Mouse (Mus musculus) liver, postnatal 0 days (tissue): ENCODE results near the gene Gm20388. TPM values are rescaled to one million over a fixed set of nuclear protein-coding genes. Genes with fewer than 3 reads are reported as not detected.

Experiments used
- ATAC-seq: fragments of 200-750 bp; cut with Nextera tagmentation; 2 replicates; pipeline ENCODE4 v1.8.0; 2017; ENCODE audit warnings: mild to moderate bottlenecking, moderate library complexity
- DNase-seq: peaks from one replicate; pipeline ENCODE4 v3.0.0-alpha.2; 2016
- H3K27ac ChIP-seq: fragments of 300-500 bp; sonication (generic); 2 replicates; pipeline ENCODE4 v1.5.1; 2014; ENCODE audit warnings: antibody characterized with exemption, moderate library complexity, mild to moderate bottlenecking, low read depth
- H3K27me3 ChIP-seq: fragments of 300-500 bp; sonication (generic); 2 replicates; pipeline ENCODE4 v1.6.1; 2014; ENCODE audit warnings: low read length, control low read depth, mixed read lengths; ENCODE audit not compliant: insufficient read depth
- H3K36me3 ChIP-seq: fragments of 300-500 bp; sonication (generic); replicated peaks from 2 replicates; pipeline ENCODE4 v1.6.1; 2014; ENCODE audit warnings: mild to moderate bottlenecking, control low read depth, low read length, moderate library complexity, mixed read lengths; ENCODE audit not compliant: insufficient read depth
- H3K4me1 ChIP-seq: fragments of 300-500 bp; sonication (generic); 2 replicates; pipeline ENCODE4 v1.6.1; 2014; ENCODE audit warnings: antibody characterized with exemption, mild to moderate bottlenecking, control low read depth; ENCODE audit not compliant: insufficient read depth
- H3K4me2 ChIP-seq: fragments of 300-500 bp; sonication (generic); 2 replicates; pipeline ENCODE4 v1.6.1; 2014; ENCODE audit warnings: low read depth, mild to moderate bottlenecking, low read length, moderate library complexity, mixed read lengths
- H3K4me3 ChIP-seq: fragments of 300-500 bp; sonication (generic); 2 replicates; pipeline ENCODE4 v1.5.1; 2014; ENCODE audit warnings: low read depth, low read length
- H3K9ac ChIP-seq: fragments of 300-500 bp; sonication (generic); replicated peaks from 2 replicates; pipeline ENCODE4 v1.6.1; 2014; ENCODE audit warnings: mild to moderate bottlenecking, moderate library complexity
- H3K9me3 ChIP-seq: fragments of 300-500 bp; sonication (generic); 2 replicates; pipeline ENCODE4 v1.6.1; 2016; ENCODE audit warnings: mild to moderate bottlenecking, control low read depth, low read length, mixed read lengths
- CTCF ChIP-seq: sonication (generic); IDR thresholded peaks from 2 replicates; pipeline ENCODE4 v1.5.1; 2016; ENCODE audit warnings: antibody characterized with exemption, low read depth
- EP300 ChIP-seq: IDR thresholded peaks from 2 replicates; pipeline ENCODE4 v1.6.1; 2016; ENCODE audit warnings: antibody characterized with exemption, low read depth, mild to moderate bottlenecking
- WGBS: fragments of 180-500 bp; shearing (Covaris S2); extraction: QIAGEN DNeasy Blood & Tissue Kit; methylation state at CpG from one replicate; pipeline ENCODE4 v1.1.7; 2014; ENCODE audit not compliant: insufficient replicate concordance; 5-methylcytosine and 5-hydroxymethylcytosine counted together
- polyA plus RNA-seq: library from polyadenylated mRNA; unstranded; fragments of >200 nt; fragmentation: Nextera tagmentation; extraction: Ambion mirVana; gene quantifications from 2 replicates; pipeline ENCODE4 v1.2.1, GENCODE M21; 2015

The Gm20388 gene
- polyA plus RNA-seq, 1 experiment from 2014 or later: not detected

DNA sequence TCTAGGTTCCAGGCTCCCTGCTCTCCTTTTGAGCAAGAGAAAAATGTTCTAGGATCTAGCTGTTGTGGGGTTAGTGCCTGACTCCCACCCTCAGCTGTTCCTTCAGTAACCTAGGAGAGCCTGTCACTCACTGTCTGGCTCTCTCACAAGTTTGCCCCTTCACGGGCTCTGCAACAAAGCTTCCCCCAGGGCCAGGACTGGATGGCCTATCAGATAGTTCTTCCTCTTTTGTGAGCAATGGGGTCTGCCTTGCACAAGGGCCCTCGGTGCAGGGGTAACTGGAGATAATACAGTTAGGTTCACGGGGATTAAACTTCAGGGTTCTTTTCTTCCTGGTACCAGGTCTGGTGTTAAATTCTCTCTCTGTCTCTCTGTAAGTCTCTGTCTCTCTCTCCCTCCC is 856.0 kb downstream of the Gm20388 start:
- WGBS: 16% methylated on average over 3 of the region's 3 CpGs
- no peak for ATAC-seq

DNA sequence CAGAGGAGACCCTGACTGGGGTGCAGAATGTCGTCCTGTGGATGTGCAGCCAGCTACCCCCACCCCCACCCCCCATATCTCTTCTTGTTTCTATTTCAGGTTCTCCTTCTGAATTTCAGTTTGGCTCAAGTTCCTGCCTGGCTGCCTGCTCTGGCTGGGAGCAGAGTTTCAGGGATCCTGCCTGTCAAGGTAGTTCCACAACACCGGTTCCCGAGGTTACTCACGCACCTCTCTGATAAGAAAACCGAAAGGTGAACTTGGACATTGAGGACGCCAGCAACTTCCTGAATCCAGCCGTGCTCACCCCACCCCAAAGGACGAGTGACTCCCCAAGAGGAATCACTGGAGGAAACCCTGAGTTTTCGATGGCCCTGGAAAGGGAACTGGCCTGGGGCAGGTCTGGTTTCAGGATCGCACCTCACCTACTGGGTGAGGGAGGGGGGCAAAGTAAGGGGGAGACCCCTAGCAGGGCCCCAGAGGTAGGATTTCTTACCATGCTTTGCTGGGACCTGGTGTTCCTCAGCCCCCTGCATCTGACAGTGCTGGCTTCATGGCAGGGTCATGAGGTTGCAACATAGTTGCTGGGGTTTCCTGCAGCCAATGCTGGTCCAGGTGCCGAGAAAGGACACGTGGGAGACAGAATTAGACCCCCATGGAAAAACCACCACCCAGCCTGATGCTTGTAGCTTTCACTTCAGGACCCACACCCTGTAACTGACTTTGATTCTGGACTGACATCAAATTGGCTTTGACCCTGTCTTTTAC is 858.0 kb downstream of the Gm20388 start:
- H3K4me3 ChIP-seq: no peak overlapping the region
- DNase-seq (no peak), ATAC-seq (no peak)
- no peak overlapping the region for H3K27ac ChIP-seq
- H3K36me3 ChIP-seq: no peaks in the 10 kb centered on the region
- no peak overlapping the region for H3K4me2 ChIP-seq
- no peak for TF ChIP-seq EP300
- TF ChIP-seq CTCF: no peak
- 39% methylated on average over 12 of the region's 12 CpGs for WGBS
- H3K4me1 ChIP-seq: peaks cover 3% of the 10 kb centered on the region; the same call in 1 of the 2 replicates
- H3K9ac ChIP-seq: no peak overlapping the region
- no peaks in the 10 kb centered on the region for H3K27me3 ChIP-seq
- H3K9me3 ChIP-seq: no peaks in the 10 kb centered on the region

More for the DNA sequence above, 856.0 kb downstream of the Gm20388 start:
- Histone ChIP-seq H3K4me2 (no peak overlapping the region), H3K4me3 (no peak overlapping the region), H3K36me3 (no peaks in the 10 kb centered on the region), H3K9ac (no peak overlapping the region), H3K27me3 (no peaks in the 10 kb centered on the region), H3K9me3 (no peaks in the 10 kb centered on the region), H3K27ac (no peak overlapping the region), H3K4me1 (peaks cover 6% of the 10 kb centered on the region; the same call in 1 of the 2 replicates)
- DNase-seq: no peak
- TF ChIP-seq EP300 (no peak), CTCF (no peak)

DNA sequence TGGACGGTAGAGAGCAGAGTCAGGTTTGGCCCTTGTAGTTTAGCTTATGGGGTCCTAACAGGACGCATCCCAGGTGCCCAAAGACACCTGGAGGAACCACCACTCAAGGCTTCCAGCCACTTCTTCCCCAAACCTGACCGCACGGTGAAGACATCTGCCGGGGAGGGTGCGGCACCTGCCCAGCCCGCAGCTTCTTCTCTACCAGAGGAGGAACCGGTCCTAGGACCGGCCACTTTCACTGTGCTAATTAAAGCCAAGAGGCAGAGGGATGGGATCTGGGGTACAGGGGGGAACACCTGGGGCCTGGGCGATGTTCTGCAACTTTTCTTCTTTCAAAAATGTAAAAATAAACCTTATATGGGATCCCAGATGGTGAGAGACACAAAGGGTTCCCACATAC is 866.5 kb downstream of the Gm20388 start:
- Histone ChIP-seq H3K27ac (no peak overlapping the region), H3K27me3 (no peaks in the 10 kb centered on the region), H3K36me3 (no peaks in the 10 kb centered on the region), H3K4me2 (no peak overlapping the region), H3K9ac (no peak overlapping the region), H3K4me3 (no peak overlapping the region), H3K9me3 (no peaks in the 10 kb centered on the region), H3K4me1 (no peaks in the 10 kb centered on the region)
- no peak for TF ChIP-seq EP300
- TF ChIP-seq CTCF: no peak
- DNase-seq: no peak
- 74% methylated on average over 10 of the region's 10 CpGs for WGBS
- no peak for ATAC-seq

DNA sequence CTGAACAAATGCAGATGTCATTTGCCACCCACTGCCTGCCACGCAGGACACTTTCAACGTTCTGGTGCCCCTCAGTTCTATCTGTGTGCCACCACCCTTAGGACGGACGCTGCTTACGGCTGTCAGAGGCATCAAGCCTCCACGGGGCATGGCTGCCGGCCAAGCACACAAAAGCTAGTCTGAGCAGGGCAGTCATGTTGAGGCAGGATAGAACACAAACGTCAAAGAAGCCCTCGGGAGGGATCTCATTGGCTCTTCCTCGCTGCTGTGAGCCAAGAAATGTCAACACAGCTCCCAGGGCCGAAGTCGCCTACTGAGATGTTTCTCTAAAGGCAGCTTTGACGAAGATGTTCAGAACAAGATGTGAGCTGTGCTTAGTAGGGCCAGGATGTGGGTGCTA is 867.1 kb downstream of the Gm20388 start:
- no peak overlapping the region for H3K4me3 ChIP-seq
- no peaks in the 10 kb centered on the region for H3K9me3 ChIP-seq
- no peaks in the 10 kb centered on the region for H3K36me3 ChIP-seq
- WGBS: 65% methylated on average over 13 of the region's 13 CpGs
- H3K27me3 ChIP-seq: no peaks in the 10 kb centered on the region
- TF ChIP-seq EP300 (no peak), CTCF (no peak)
- no peak overlapping the region for H3K4me2 ChIP-seq
- H3K27ac ChIP-seq: no peak overlapping the region
- no peak for ATAC-seq
- H3K4me1 ChIP-seq: no peaks in the 10 kb centered on the region
- H3K9ac ChIP-seq: no peak overlapping the region
- no peak for DNase-seq

DNA sequence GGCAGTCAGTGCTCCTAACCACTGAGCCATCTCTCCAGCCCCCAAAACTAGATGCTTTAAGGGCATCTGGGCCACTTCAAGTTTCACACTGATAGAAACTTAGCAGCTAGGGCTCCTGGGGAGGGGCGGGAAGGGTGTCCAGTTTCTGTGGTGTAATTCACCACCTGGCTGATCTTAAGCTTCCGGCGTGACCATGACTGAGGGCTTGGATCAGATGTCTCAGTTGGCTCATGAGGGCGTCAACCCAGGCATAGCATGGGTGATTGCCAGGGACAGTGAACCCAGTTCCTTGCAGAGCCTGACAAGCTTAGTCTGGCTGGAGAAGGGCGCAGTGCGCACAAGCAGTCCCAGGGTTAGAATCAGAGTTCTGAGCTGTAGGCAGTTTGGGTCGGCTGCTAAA is 868.5 kb downstream of the Gm20388 start:
- 82% methylated on average over 7 of the region's 7 CpGs for WGBS
- DNase-seq (no peak), ATAC-seq (no peak)
- no peaks in the 10 kb centered on the region for H3K9me3 ChIP-seq
- TF ChIP-seq CTCF (no peak), EP300 (no peak)
- no peaks in the 10 kb centered on the region for H3K4me1 ChIP-seq
- no peak overlapping the region for H3K4me3 ChIP-seq
- H3K9ac ChIP-seq: no peak overlapping the region
- no peak overlapping the region for H3K4me2 ChIP-seq
- H3K36me3 ChIP-seq: no peaks in the 10 kb centered on the region
- H3K27me3 ChIP-seq: no peaks in the 10 kb centered on the region
- no peak overlapping the region for H3K27ac ChIP-seq

DNA sequence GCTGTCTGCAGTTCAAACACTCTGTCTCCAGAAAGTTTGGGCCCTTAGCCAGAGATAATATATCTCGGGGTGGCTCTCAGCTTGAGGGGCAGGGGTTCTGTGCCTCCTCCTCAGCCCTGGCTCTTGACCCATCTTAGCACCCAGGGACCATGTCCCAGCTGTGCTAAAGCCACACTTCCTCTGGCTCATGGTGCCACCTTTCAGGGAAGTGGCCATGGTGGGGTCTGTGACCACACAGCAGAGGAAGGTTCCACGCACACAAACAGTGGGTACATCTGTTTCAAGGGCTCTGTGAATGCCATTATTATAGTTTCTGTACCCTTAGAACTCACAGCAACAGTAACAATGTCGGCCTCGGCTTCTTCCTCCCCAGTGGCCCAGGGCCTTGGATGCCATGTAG is 873.1 kb downstream of the Gm20388 start:
- Histone ChIP-seq H3K27me3 (no peaks in the 10 kb centered on the region), H3K4me3 (no peak overlapping the region), H3K36me3 (no peaks in the 10 kb centered on the region), H3K4me2 (no peak overlapping the region), H3K4me1 (no peaks in the 10 kb centered on the region; the same call in 1 of the 2 replicates), H3K9me3 (no peaks in the 10 kb centered on the region), H3K9ac (no peak overlapping the region), H3K27ac (no peak overlapping the region)
- DNase-seq (no peak), ATAC-seq (no peak)
- TF ChIP-seq EP300: no peak
- TF ChIP-seq CTCF: no peak
- 67% methylated on average over 4 of the region's 4 CpGs for WGBS
